Mouse (Mus musculus) liver, embryonic 16.5 days (tissue): Measurements from ENCODE around the gene Grb14. TPM values are rescaled to one million over a fixed set of nuclear protein-coding genes. Genes with fewer than 3 reads are reported as not detected.

ENCODE experiments used
- ATAC-seq: fragments of 200-750 bp; cut with Nextera tagmentation; 2 replicates; pipeline ENCODE4 v1.8.0; 2017; ENCODE audit warnings: low read depth, mild to moderate bottlenecking, moderate number of reproducible peaks, moderate library complexity
- H3K27ac ChIP-seq: fragments of 300-500 bp; sonication (generic); 2 replicates; pipeline ENCODE4 v1.5.1; 2014; ENCODE audit warnings: mild to moderate bottlenecking, low read length
- H3K27me3 ChIP-seq: fragments of 300-500 bp; sonication (generic); 2 replicates; pipeline ENCODE4 v1.6.1; 2014; ENCODE audit warnings: low read depth, low read length, mixed read lengths; ENCODE audit not compliant: control insufficient read depth, insufficient read depth
- H3K36me3 ChIP-seq: fragments of 300-500 bp; sonication (generic); 2 replicates; pipeline ENCODE4 v1.6.1; 2014; ENCODE audit warnings: mild to moderate bottlenecking; ENCODE audit not compliant: control insufficient read depth, insufficient read depth
- H3K4me1 ChIP-seq: fragments of 300-500 bp; sonication (generic); 2 replicates; pipeline ENCODE4 v1.6.1; 2014; ENCODE audit warnings: low read depth, low read length, mixed read lengths; ENCODE audit not compliant: control insufficient read depth
- H3K4me2 ChIP-seq: fragments of 300-500 bp; sonication (generic); 2 replicates; pipeline ENCODE4 v1.6.1; 2014; ENCODE audit warnings: low read depth, low read length, mixed read lengths
- H3K4me3 ChIP-seq: fragments of 300-500 bp; sonication (generic); 2 replicates; pipeline ENCODE4 v1.5.1; 2014; ENCODE audit warnings: low read depth, mild to moderate bottlenecking, low read length
- H3K9ac ChIP-seq: fragments of 300-500 bp; sonication (generic); 2 replicates; pipeline ENCODE4 v1.6.1; 2014; ENCODE audit warnings: low read depth, low read length
- H3K9me3 ChIP-seq: fragments of 300-500 bp; sonication (generic); replicated peaks from 2 replicates; pipeline ENCODE4 v1.6.1; 2016; ENCODE audit warnings: low read length; ENCODE audit not compliant: control insufficient read depth
- WGBS: fragments of 180-500 bp; shearing (Covaris S2); extraction: QIAGEN DNeasy Blood & Tissue Kit; methylation state at CpG from one replicate; pipeline ENCODE4 v1.1.7; 2014; ENCODE audit not compliant: insufficient replicate concordance; 5-methylcytosine and 5-hydroxymethylcytosine counted together
- polyA plus RNA-seq: library from polyadenylated mRNA; unstranded; fragments of >200 nt; fragmentation: Nextera tagmentation; extraction: Ambion mirVana; gene quantifications from 2 replicates; pipeline ENCODE4 v1.2.1, GENCODE M21; 2015

Gene Grb14
- polyA plus RNA-seq, 1 experiment from 2014 or later = 11.0 TPM

GRCm38 (mm10) chr2:64947484-64947883, 77.3 kb downstream of the Grb14 start:
- H3K36me3 ChIP-seq = no peaks in the 10 kb centered on the region
- 51% methylated on average over 3 of the region's 3 CpGs for WGBS
- no peak overlapping the region for H3K4me2 ChIP-seq
- H3K27ac ChIP-seq = no peak overlapping the region
- ATAC-seq = no peak
- no peak overlapping the region for H3K9ac ChIP-seq
- H3K4me1 ChIP-seq = no peaks in the 10 kb centered on the region
- H3K27me3 ChIP-seq = no peaks in the 10 kb centered on the region
- H3K4me3 ChIP-seq = no peak overlapping the region
- H3K9me3 ChIP-seq = no peaks in the 10 kb centered on the region

- H3K9me3 ChIP-seq = no peaks in the 10 kb centered on the region
- H3K4me2 ChIP-seq = no peak overlapping the region
- H3K36me3 ChIP-seq = no peaks in the 10 kb centered on the region
- WGBS = 55% methylated on average over 5 of the region's 5 CpGs
- H3K9ac ChIP-seq = no peak overlapping the region
- no peaks in the 10 kb centered on the region for H3K4me1 ChIP-seq
- H3K27ac ChIP-seq = no peak overlapping the region
- no peaks in the 10 kb centered on the region for H3K27me3 ChIP-seq
- no peak overlapping the region for H3K4me3 ChIP-seq
- no peak for ATAC-seq
Observed at GRCm38 (mm10) chr2:64920879-64921278, 103.9 kb downstream of the Grb14 start.

- Histone ChIP-seq H3K36me3 (no peaks in the 10 kb centered on the region), H3K9me3 (no peaks in the 10 kb centered on the region), H3K4me1 (no peaks in the 10 kb centered on the region), H3K27ac (no peak overlapping the region), H3K9ac (no peak overlapping the region), H3K4me3 (no peak overlapping the region), H3K27me3 (no peaks in the 10 kb centered on the region), H3K4me2 (no peak overlapping the region)
- no peak for ATAC-seq
- WGBS = 44% methylated on average over 6 of the region's 6 CpGs
Observed at GRCm38 (mm10) chr2:64915448-64915847, 109.3 kb downstream of the Grb14 start.

GRCm38 (mm10) chr2:64904877-64905276, 119.9 kb downstream of the Grb14 start:
- Histone ChIP-seq H3K27me3 (no peaks in the 10 kb centered on the region), H3K9me3 (no peaks in the 10 kb centered on the region), H3K9ac (no peak overlapping the region), H3K4me1 (no peaks in the 10 kb centered on the region), H3K36me3 (no peaks in the 10 kb centered on the region), H3K4me3 (no peak overlapping the region), H3K27ac (no peak overlapping the region), H3K4me2 (no peak overlapping the region)
- no peak for ATAC-seq
- 72% methylated on average over 5 of the region's 5 CpGs for WGBS

- Histone ChIP-seq H3K27me3 (no peaks in the 10 kb centered on the region), H3K27ac (no peak overlapping the region), H3K4me1 (no peaks in the 10 kb centered on the region), H3K4me2 (no peak overlapping the region), H3K9me3 (no peaks in the 10 kb centered on the region), H3K36me3 (no peaks in the 10 kb centered on the region), H3K4me3 (no peak overlapping the region), H3K9ac (no peak overlapping the region)
- 70% methylated on average over 5 of the region's 5 CpGs for WGBS
- ATAC-seq = no peak
Observed at GRCm38 (mm10) chr2:64897844-64898243, 126.9 kb downstream of the Grb14 start.

GRCm38 (mm10) chr2:64893233-64893632, 131.6 kb downstream of the Grb14 start:
- ATAC-seq = no peak
- WGBS = 51% methylated on average over 7 of the region's 7 CpGs
- no peak overlapping the region for H3K9ac ChIP-seq

GRCm38 (mm10) chr2:64887098-64887757, 137.6 kb downstream of the Grb14 start:
- WGBS = 29% methylated on average over 6 of the region's 6 CpGs
- Histone ChIP-seq H3K9me3 (no peaks in the 10 kb centered on the region), H3K4me3 (no peak overlapping the region), H3K27ac (no peak overlapping the region), H3K9ac (no peak overlapping the region), H3K4me2 (no peak overlapping the region), H3K36me3 (no peaks in the 10 kb centered on the region), H3K4me1 (no peaks in the 10 kb centered on the region), H3K27me3 (no peaks in the 10 kb centered on the region)
- no peak for ATAC-seq

More at GRCm38 (mm10) chr2:64893233-64893632, 131.6 kb downstream of the Grb14 start:
- Histone ChIP-seq H3K4me2 (no peak overlapping the region), H3K36me3 (no peaks in the 10 kb centered on the region), H3K4me3 (no peak overlapping the region), H3K27me3 (no peaks in the 10 kb centered on the region), H3K9me3 (no peaks in the 10 kb centered on the region), H3K27ac (no peak overlapping the region), H3K4me1 (no peaks in the 10 kb centered on the region)

GRCm38 (mm10) chr2:64885696-64886095, 139.1 kb downstream of the Grb14 start:
- Histone ChIP-seq H3K27ac (no peak overlapping the region), H3K9ac (no peak overlapping the region), H3K4me2 (no peak overlapping the region), H3K4me1 (no peaks in the 10 kb centered on the region), H3K36me3 (no peaks in the 10 kb centered on the region), H3K4me3 (no peak overlapping the region), H3K9me3 (no peaks in the 10 kb centered on the region), H3K27me3 (no peaks in the 10 kb centered on the region)
- WGBS = 63% methylated on average over 5 of the region's 5 CpGs
- ATAC-seq = no peak

GRCm38 (mm10) chr2:64878275-64878674, 146.5 kb downstream of the Grb14 start:
- ATAC-seq = no peak
- H3K4me2 ChIP-seq = no peak overlapping the region
- H3K4me3 ChIP-seq = no peak overlapping the region
- no peaks in the 10 kb centered on the region for H3K9me3 ChIP-seq
- H3K27me3 ChIP-seq = no peaks in the 10 kb centered on the region
- no peaks in the 10 kb centered on the region for H3K4me1 ChIP-seq
- H3K27ac ChIP-seq = no peak overlapping the region
- WGBS = 34% methylated on average over 2 of the region's 2 CpGs
- no peaks in the 10 kb centered on the region for H3K36me3 ChIP-seq
- no peak overlapping the region for H3K9ac ChIP-seq
